Mouse (Mus musculus): ENCODE data around the gene Capn1. TPM values are rescaled to one million over a fixed set of nuclear protein-coding genes. Genes with fewer than 3 reads are reported as not detected.

Capn1 gene
- total and polyA plus RNA-seq, 3 experiments = 42.5 to 75.2 TPM; not detected in 1

DNA sequence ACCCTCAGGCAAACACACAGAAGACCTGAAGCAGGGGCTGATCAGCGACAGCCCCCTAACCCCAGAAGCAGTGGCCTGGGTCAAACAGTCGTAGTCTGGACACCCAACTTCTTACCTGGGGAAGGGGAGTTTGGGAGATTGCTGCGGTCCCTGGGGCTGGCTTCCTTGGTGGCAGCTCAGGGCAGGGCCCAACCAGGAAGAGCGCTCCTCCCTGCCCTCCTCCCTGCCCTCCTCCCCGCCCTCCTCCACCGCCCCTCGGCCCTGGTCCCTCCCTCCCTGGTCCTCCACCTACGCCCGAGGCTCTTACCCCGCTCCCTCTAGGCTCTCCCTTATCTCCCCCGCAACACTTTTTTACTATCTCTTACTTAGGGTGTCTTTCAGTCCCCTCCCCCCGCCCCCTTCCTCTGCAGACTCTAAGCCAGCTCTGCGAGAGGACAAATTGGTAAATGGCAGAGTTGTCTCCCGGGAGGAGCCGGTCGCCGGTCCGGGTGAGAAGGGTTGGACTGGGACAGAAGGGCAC lies 646 bp downstream of the Capn1 start:
- peaks cover 10% of the 10 kb centered on the region for H3K79me2 ChIP-seq (ENCODE audit: control insufficient read depth, insufficient read depth, low read length, poor library complexity)
- peaks cover 4 to 25% of the 10 kb centered on the region in 2 experiments; a peak in 3 of 4 replicates for H3K4me1 ChIP-seq (ENCODE audit: control insufficient read depth in 1 of 2, insufficient read depth in 2 of 2, low read length in 2 of 2)
- H3K36me3 ChIP-seq (ENCODE audit: control insufficient read depth in 1 of 2, insufficient read depth in 2 of 2, low read length in 2 of 2) = peaks cover 0 to 18% of the 10 kb centered on the region in 2 experiments; a peak in 2 of 4 replicates
- no peaks in the 10 kb centered on the region for H3K9me3 ChIP-seq (replicated peaks; ENCODE audit: insufficient read depth, low read length)
- peak; percentile 97 for DNase-seq (ENCODE audit: low read depth, low spot score)
- peak overlapping the region; percentile 82 for H3K27ac ChIP-seq (ENCODE audit: control insufficient read depth, low read depth, low read length)
- H3K27me3 ChIP-seq (ENCODE audit: control insufficient read depth in 1 of 2, insufficient read depth in 2 of 2, low read length in 2 of 2) = no peaks in the 10 kb centered on the region
- H3K4me3 ChIP-seq (ENCODE audit: control insufficient read depth in 1 of 2, insufficient read depth in 1 of 2, low read depth in 2 of 2, low read length in 2 of 2) = peak overlapping the region; percentile 86 to 89
- H3K9ac ChIP-seq (ENCODE audit: control insufficient read depth, low read depth, low read length, poor library complexity, severe bottlenecking) = peak overlapping the region; percentile 89
- TF ChIP-seq SIN3A (IDR thresholded peaks at IDR 0.05; ENCODE audit: low read length) (peak; percentile 85), GABPA (IDR thresholded peaks at IDR 0.05; ENCODE audit: low read depth, low read length) (no peak), BHLHE40 (IDR thresholded peaks at IDR 0.05; ENCODE audit: borderline replicate concordance, low read depth, low read length) (no peak), USF2 (IDR thresholded peaks at IDR 0.05; ENCODE audit: borderline replicate concordance in 1 of 2, insufficient read depth in 1 of 2, low read depth in 1 of 2, low read length in 2 of 2) (no peak), NRF1 (IDR thresholded peaks at IDR 0.05; ENCODE audit: insufficient read depth, low read depth, low read length, poor library complexity, severe bottlenecking) (no peak), TCF12 (IDR thresholded peaks at IDR 0.05; ENCODE audit: low read depth, low read length) (peak; percentile 82), ETS1 (IDR thresholded peaks at IDR 0.05; ENCODE audit: low read depth, low read length) (peak; percentile 77), ZNF384 (IDR thresholded peaks at IDR 0.05; ENCODE audit: low read depth, low read length) (peak; percentile 71), NELFE (IDR thresholded peaks at IDR 0.05; ENCODE audit: low read depth, low read length) (peak; percentile 67), UBTF (IDR thresholded peaks at IDR 0.05; ENCODE audit: borderline replicate concordance, insufficient read depth, low read depth, low read length) (no peak), RCOR1 (IDR thresholded peaks at IDR 0.05; ENCODE audit: low read depth, low read length) (peak; percentile 27; the same call in 1 of the 2 replicates), TAL1 (IDR thresholded peaks at IDR 0.05; ENCODE audit: low read length) (peak; percentile 37; the same call in 1 of the 2 replicates), MYB (IDR thresholded peaks at IDR 0.05; ENCODE audit: low read depth, low read length) (no peak), USF1 (IDR thresholded peaks at IDR 0.05; ENCODE audit: low read depth, low read length) (no peak), ELF1 (IDR thresholded peaks at IDR 0.05; ENCODE audit: low read depth, low read length) (peak; percentile 87), JUND (IDR thresholded peaks at IDR 0.05; ENCODE audit: low read depth, low read length) (no peak), CTCF (IDR thresholded peaks at IDR 0.05 in 2 of 3, conservative IDR thresholded peaks at IDR 0.05 in 1 of 3; ENCODE audit: control insufficient read depth in 1 of 3, insufficient read depth in 1 of 3, low read depth in 2 of 3, low read length in 3 of 3, poor library complexity in 1 of 3, severe bottlenecking in 1 of 3) (no peak), POLR2AphosphoS2 (IDR thresholded peaks at IDR 0.05; ENCODE audit: low read length) (peak; percentile 68), POLR2AphosphoS5 (IDR thresholded peaks at IDR 0.05; ENCODE audit: borderline replicate concordance, low read depth, low read length) (no peak), CHD1 (IDR thresholded peaks at IDR 0.05; ENCODE audit: low read depth, low read length) (no peak), ZKSCAN1 (IDR thresholded peaks at IDR 0.05; ENCODE audit: low read depth, low read length) (no peak), MAZ (IDR thresholded peaks at IDR 0.05; ENCODE audit: low read depth, low read length) (peak; percentile 97), MXI1 (IDR thresholded peaks at IDR 0.05; ENCODE audit: low read depth, low read length) (no peak), HCFC1 (IDR thresholded peaks at IDR 0.05; ENCODE audit: low read depth, low read length) (peak; percentile 62), TBP (IDR thresholded peaks at IDR 0.05; ENCODE audit: low read depth, low read length) (0 out of 2 replicates have a peak, but pooled peaks have one; percentile 31), ZMIZ1 (IDR thresholded peaks at IDR 0.05; ENCODE audit: low read depth, low read length) (peak; percentile 44; the same call in 1 of the 2 replicates), POLR2A (IDR thresholded peaks at IDR 0.05; ENCODE audit: control insufficient read depth in 1 of 2, insufficient read depth in 1 of 2, low read depth in 1 of 2, low read length in 2 of 2, poor library complexity in 1 of 2) (peak; percentile 69 to 74; a peak in 3 of 4 replicates), KAT2A (conservative IDR thresholded peaks at IDR 0.05; ENCODE audit: low read depth, low read length) (no peak; the same call in 1 of the 2 replicates), GATA1 (IDR thresholded peaks at IDR 0.05; ENCODE audit: low read depth, low read length) (peak; percentile 82), E2F4 (IDR thresholded peaks at IDR 0.05; ENCODE audit: borderline replicate concordance, low read depth, low read length) (no peak), MYC (IDR thresholded peaks at IDR 0.05; ENCODE audit: low read depth, low read length) (no peak), MAX (IDR thresholded peaks at IDR 0.05; ENCODE audit: low read length) (no peak), SMC3 (IDR thresholded peaks at IDR 0.05; ENCODE audit: low read depth, low read length) (no peak), RAD21 (IDR thresholded peaks at IDR 0.05; ENCODE audit: low read depth, low read length) (no peak; the same call in 1 of the 2 replicates), CHD2 (IDR thresholded peaks at IDR 0.05; ENCODE audit: low read length) (peak; percentile 61), MEF2A (IDR thresholded peaks at IDR 0.05; ENCODE audit: extremely low read depth, insufficient replicate concordance, low read depth, low read length, poor library complexity, severe bottlenecking) (no peak), EP300 (IDR thresholded peaks at IDR 0.05; ENCODE audit: low read depth in 1 of 2, low read length in 2 of 2) (peak; percentile 61 to 88; a peak in 3 of 4 replicates)

All from MEL (cell line).